Comparison of ENCODE assay signal across 11 mouse cellular contexts in genomic region chr2:166824998-166825397, GRCm38 (mm10).
"Had no signal": no experiment of that assay in that cellular context is flagged by ENCODE, and none has a peak within 500 bp of the region (broad histone marks: within the 10 kb centered on the region; RNA-seq: fewer than 3 reads in every experiment).

No protein-coding gene starts in this region.

- DNase-seq: layer of hippocampus, postnatal 36 days; left cerebral cortex, postnatal 4 days; lung, embryonic 14.5 days; right cerebral cortex, adult 18-20 months; right cerebral cortex, postnatal 25 days; thymus, adult 2 months; thymus, postnatal 25 days had no signal

- H3K36me3 ChIP-seq: midbrain, embryonic 13.5 days; stomach, embryonic 15.5 days had no signal

- H3K27me3 ChIP-seq: limb, embryonic 13.5 days; liver, embryonic 15.5 days; midbrain, embryonic 13.5 days; stomach, embryonic 15.5 days had no signal

- H3K9ac ChIP-seq: limb, embryonic 13.5 days; liver, embryonic 15.5 days; lung, embryonic 14.5 days; midbrain, embryonic 13.5 days; stomach, embryonic 15.5 days had no signal

- H3K4me1 ChIP-seq: limb, embryonic 13.5 days; stomach, embryonic 15.5 days had no signal

- H3K4me3 ChIP-seq: limb, embryonic 13.5 days; liver, embryonic 15.5 days; midbrain, embryonic 13.5 days; stomach, embryonic 15.5 days had no signal

- H3K27ac ChIP-seq: limb, embryonic 13.5 days; liver, embryonic 15.5 days; midbrain, embryonic 13.5 days; stomach, embryonic 15.5 days had no signal
